Mouse (Mus musculus): ENCODE measurements at regions not wholly inside any gene's neighbourhood (a gene's known extent, or its start where the extent isn't known, plus 50 kb on each side); places are given as distances from the start of the nearest gene placed in this dataset.

GRCm38 (mm10) chr4:90437375-90438190, 219.0 kb downstream of the Zfp352 start:
- Histone ChIP-seq H3K4me2 (ENCODE audit: low read depth, low read length, poor library complexity, severe bottlenecking) (0 out of 2 replicates have a peak overlapping the region, but pooled peaks have one; percentile 10), H3K9me3 (ENCODE audit: low read length) (no peaks in the 10 kb centered on the region), H3K27me3 (ENCODE audit: insufficient read depth, low read length) (no peaks in the 10 kb centered on the region), H3K4me1 (ENCODE audit: insufficient read depth, low read length) (no peaks in the 10 kb centered on the region), H3K36me3 (ENCODE audit: insufficient read depth, low read length) (no peaks in the 10 kb centered on the region), H3K27ac (ENCODE audit: low read depth, low read length) (no peak overlapping the region), H3K9ac (replicated peaks; ENCODE audit: low read length, poor library complexity, severe bottlenecking) (no peak overlapping the region), H3K4me3 (ENCODE audit: low read depth, low read length) (no peak overlapping the region)
- DNase-seq (ENCODE audit: low spot score) (peak; percentile 86), ATAC-seq (ENCODE audit: low FRiP score) (peak; percentile 93)
- TF ChIP-seq CTCF (IDR thresholded peaks at IDR 0.05) = no peak
- 29% methylated on average over 7 of the region's 7 CpGs for WGBS

GRCm38 (mm10) chr4:90438191-90438922, 219.7 kb downstream of the Zfp352 start:
- no peak for TF ChIP-seq CTCF (IDR thresholded peaks at IDR 0.05)
- ATAC-seq (ENCODE audit: low FRiP score) (peak; percentile 55; the same call in 1 of the 2 replicates), DNase-seq (ENCODE audit: low spot score) (peak; percentile 6)
- no peaks in the 10 kb centered on the region for H3K4me1 ChIP-seq (ENCODE audit: insufficient read depth, low read length)
- no peak overlapping the region for H3K9ac ChIP-seq (replicated peaks; ENCODE audit: low read length, poor library complexity, severe bottlenecking)
- no peaks in the 10 kb centered on the region for H3K36me3 ChIP-seq (ENCODE audit: insufficient read depth, low read length)
- H3K27me3 ChIP-seq (ENCODE audit: insufficient read depth, low read length) = no peaks in the 10 kb centered on the region
- H3K27ac ChIP-seq (ENCODE audit: low read depth, low read length) = 0 out of 2 replicates have a peak overlapping the region, but pooled peaks have one; percentile 18
- no peak overlapping the region for H3K4me3 ChIP-seq (ENCODE audit: low read depth, low read length)
- no peaks in the 10 kb centered on the region for H3K9me3 ChIP-seq (ENCODE audit: low read length)
- WGBS = 60% methylated on average over 10 of the region's 10 CpGs
- no peak overlapping the region for H3K4me2 ChIP-seq (ENCODE audit: low read depth, low read length, poor library complexity, severe bottlenecking)

DNA sequence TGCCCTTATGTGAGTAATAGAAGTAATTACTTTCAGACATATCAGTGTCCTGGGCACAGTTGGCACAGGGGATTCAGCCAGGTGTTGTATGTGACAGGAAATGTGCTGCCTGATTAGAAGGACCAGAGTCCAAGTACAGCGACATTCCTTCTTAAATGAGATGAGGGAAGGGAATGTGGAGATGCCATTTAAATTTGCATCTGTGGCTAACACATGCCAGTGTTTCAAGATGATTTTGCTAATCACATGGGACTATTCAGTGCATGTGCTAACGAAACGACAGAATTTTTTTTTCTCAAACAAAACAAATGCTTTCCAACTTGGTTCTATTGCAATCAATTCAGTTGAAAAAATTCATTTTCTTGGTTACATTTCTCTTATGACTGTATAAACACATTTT, 226.6 kb downstream of the Zfp352 start:
- WGBS = 73% methylated on average over 3 of the region's 3 CpGs
- no peak for TF ChIP-seq CTCF (IDR thresholded peaks at IDR 0.05)
- Histone ChIP-seq H3K36me3 (ENCODE audit: insufficient read depth, low read length) (no peaks in the 10 kb centered on the region), H3K27ac (ENCODE audit: low read depth, low read length) (no peak overlapping the region), H3K9ac (replicated peaks; ENCODE audit: low read length, poor library complexity, severe bottlenecking) (no peak overlapping the region), H3K9me3 (ENCODE audit: low read length) (no peaks in the 10 kb centered on the region), H3K4me1 (ENCODE audit: insufficient read depth, low read length) (no peaks in the 10 kb centered on the region), H3K27me3 (ENCODE audit: insufficient read depth, low read length) (no peaks in the 10 kb centered on the region), H3K4me3 (ENCODE audit: low read depth, low read length) (no peak overlapping the region), H3K4me2 (ENCODE audit: low read depth, low read length, poor library complexity, severe bottlenecking) (no peak overlapping the region)
- ATAC-seq (ENCODE audit: low FRiP score) (no peak), DNase-seq (ENCODE audit: low spot score) (no peak)

GRCm38 (mm10) chr4:90452576-90452975, 234.0 kb downstream of the Zfp352 start:
- no peaks in the 10 kb centered on the region for H3K27me3 ChIP-seq (ENCODE audit: insufficient read depth, low read length)
- no peak overlapping the region for H3K4me3 ChIP-seq (ENCODE audit: low read depth, low read length)
- no peaks in the 10 kb centered on the region for H3K4me1 ChIP-seq (ENCODE audit: insufficient read depth, low read length)

GRCm38 (mm10) chr4:90453029-90453428, 234.4 kb downstream of the Zfp352 start:
- 87% methylated on average over 3 of the region's 3 CpGs for WGBS
- Histone ChIP-seq H3K4me3 (ENCODE audit: low read depth, low read length) (no peak overlapping the region), H3K4me2 (ENCODE audit: low read depth, low read length, poor library complexity, severe bottlenecking) (no peak overlapping the region), H3K36me3 (ENCODE audit: insufficient read depth, low read length) (no peaks in the 10 kb centered on the region), H3K9me3 (ENCODE audit: low read length) (no peaks in the 10 kb centered on the region), H3K27ac (ENCODE audit: low read depth, low read length) (no peak overlapping the region), H3K9ac (replicated peaks; ENCODE audit: low read length, poor library complexity, severe bottlenecking) (no peak overlapping the region), H3K4me1 (ENCODE audit: insufficient read depth, low read length) (no peaks in the 10 kb centered on the region), H3K27me3 (ENCODE audit: insufficient read depth, low read length) (no peaks in the 10 kb centered on the region)
- ATAC-seq (ENCODE audit: low FRiP score) (no peak), DNase-seq (ENCODE audit: low spot score) (no peak)
- no peak for TF ChIP-seq CTCF (IDR thresholded peaks at IDR 0.05)

More at GRCm38 (mm10) chr4:90452576-90452975, 234.0 kb downstream of the Zfp352 start:
- Histone ChIP-seq H3K9me3 (ENCODE audit: low read length) (no peaks in the 10 kb centered on the region), H3K27ac (ENCODE audit: low read depth, low read length) (no peak overlapping the region), H3K4me2 (ENCODE audit: low read depth, low read length, poor library complexity, severe bottlenecking) (no peak overlapping the region), H3K36me3 (ENCODE audit: insufficient read depth, low read length) (no peaks in the 10 kb centered on the region), H3K9ac (replicated peaks; ENCODE audit: low read length, poor library complexity, severe bottlenecking) (no peak overlapping the region)
- ATAC-seq (ENCODE audit: low FRiP score) (no peak), DNase-seq (ENCODE audit: low spot score) (no peak)
- no peak for TF ChIP-seq CTCF (IDR thresholded peaks at IDR 0.05)
